Mouse (Mus musculus) megakaryocyte, embryonic 14.5 days (primary cell): ENCODE measurements around the gene Rhd. TPM values are rescaled to one million over a fixed set of nuclear protein-coding genes. Genes with fewer than 3 reads are reported as not detected.

Experiments used
- H3K27me3 ChIP-seq: replicated peaks from 2 replicates; pipeline ENCODE3; 2012; ENCODE audit warnings: inconsistent platforms
- H3K36me3 ChIP-seq: replicated peaks from 2 replicates; pipeline ENCODE3; 2012; ENCODE audit warnings: low read length, inconsistent platforms, mixed read lengths
- H3K4me1 ChIP-seq: 2 replicates; pipeline ENCODE4 v1.6.1; 2012; ENCODE audit warnings: inconsistent platforms
- H3K4me3 ChIP-seq: replicated peaks from 2 replicates; pipeline ENCODE3; 2012; ENCODE audit warnings: moderate library complexity, mild to moderate bottlenecking, inconsistent platforms
- H3K9me3 ChIP-seq: 2 replicates; pipeline ENCODE4 v1.6.1; 2012; ENCODE audit warnings: inconsistent platforms
- FLI1 ChIP-seq: IDR thresholded peaks from 2 replicates; pipeline ENCODE4 v1.6.1; 2012; ENCODE audit warnings: low read length, inconsistent platforms, mixed read lengths
- GATA1 ChIP-seq: IDR thresholded peaks from 3 replicates; pipeline ENCODE4 v1.6.1; 2012; ENCODE audit warnings: mixed read lengths, low read length, inconsistent platforms, borderline replicate concordance
- polyA plus RNA-seq: library from polyadenylated mRNA; stranded (reverse); fragments of >175 nt; gene quantifications from 2 replicates; pipeline ENCODE4 v1.2.3, GENCODE M21; 2012; ENCODE audit warnings: low replicate concordance; ENCODE audit not compliant: insufficient read depth

Gene Rhd
- polyA plus RNA-seq, 1 experiment, result not detected

GRCm38 (mm10) chr4:134840231-134840630 is 24.1 kb upstream of the Rhd start:
- no peaks in the 10 kb centered on the region for H3K9me3 ChIP-seq
- no peaks in the 10 kb centered on the region for H3K27me3 ChIP-seq
- H3K4me3 ChIP-seq, result no peak overlapping the region
- H3K36me3 ChIP-seq, result peaks cover 39% of the 10 kb centered on the region
- H3K4me1 ChIP-seq, result peaks cover 39% of the 10 kb centered on the region
- TF ChIP-seq FLI1 (no peak), GATA1 (no peak)

DNA sequence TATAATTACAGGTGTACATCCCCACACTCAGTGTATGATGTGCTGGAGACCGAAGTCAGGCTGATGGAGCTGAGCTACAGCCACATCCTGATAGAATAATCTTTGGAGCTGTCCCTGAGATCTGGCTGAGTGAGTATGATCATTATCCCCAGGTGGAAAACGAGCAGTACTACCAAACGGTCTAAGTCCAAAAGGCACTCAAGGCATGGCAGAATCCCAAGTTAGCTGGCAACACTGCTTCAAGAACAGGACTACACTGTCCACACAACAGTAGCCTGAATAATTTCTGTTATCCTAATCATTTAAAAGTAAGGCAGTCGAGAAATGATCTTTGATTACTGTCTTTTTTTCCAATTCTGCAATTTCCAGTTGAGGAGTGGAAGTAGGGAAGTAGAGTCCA is 20.8 kb upstream of the Rhd start:
- Histone ChIP-seq H3K27me3 (no peaks in the 10 kb centered on the region), H3K36me3 (peaks cover 15% of the 10 kb centered on the region), H3K4me1 (peaks cover 51% of the 10 kb centered on the region), H3K4me3 (no peak overlapping the region), H3K9me3 (no peaks in the 10 kb centered on the region)
- TF ChIP-seq GATA1 (no peak), FLI1 (no peak)

DNA sequence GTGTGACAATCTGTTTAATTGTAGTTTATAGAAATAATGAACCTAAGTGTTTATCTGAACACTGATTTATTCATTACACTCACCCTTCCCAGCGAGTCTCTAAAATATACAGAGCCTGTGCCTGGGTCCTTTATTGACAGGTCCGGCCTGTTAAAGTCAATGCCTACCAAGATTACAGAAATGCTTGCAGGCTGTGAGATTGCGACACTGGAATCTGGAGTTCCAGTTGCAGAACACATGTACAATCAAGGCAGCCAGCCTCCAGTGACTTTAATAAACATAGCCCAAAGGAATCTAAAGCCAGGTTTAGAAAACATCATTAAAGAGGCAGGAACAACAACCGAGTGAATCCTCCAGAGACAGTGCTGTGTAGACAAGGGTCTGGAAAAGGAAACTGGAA is 16.7 kb upstream of the Rhd start:
- H3K27me3 ChIP-seq, result no peaks in the 10 kb centered on the region
- H3K4me1 ChIP-seq, result peaks cover 52% of the 10 kb centered on the region
- no peak for TF ChIP-seq FLI1
- TF ChIP-seq GATA1, result no peak

DNA sequence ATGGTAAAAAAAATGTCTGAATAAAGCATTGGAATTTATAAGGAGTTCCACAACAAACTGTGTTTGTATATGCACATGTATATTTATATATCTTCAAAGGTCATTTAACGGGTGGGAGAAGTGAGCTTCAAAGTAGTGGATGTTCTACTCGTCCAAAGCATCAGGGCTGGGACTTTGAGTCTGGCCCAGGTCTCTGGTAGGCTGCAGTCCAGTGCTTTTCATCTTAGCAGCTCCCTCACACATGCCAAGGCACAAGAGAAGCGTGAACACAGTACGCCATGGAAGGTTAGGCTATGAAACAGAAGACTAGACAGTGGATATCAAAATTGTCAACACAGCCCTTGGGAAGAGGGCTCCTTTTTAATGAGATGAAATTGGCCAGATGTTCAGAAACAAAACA is 13.8 kb upstream of the Rhd start:
- Histone ChIP-seq H3K4me3 (no peak overlapping the region), H3K36me3 (peaks cover 4% of the 10 kb centered on the region), H3K9me3 (no peaks in the 10 kb centered on the region), H3K27me3 (peaks cover 8% of the 10 kb centered on the region), H3K4me1 (peaks cover 51% of the 10 kb centered on the region)
- TF ChIP-seq FLI1, result no peak
- no peak for TF ChIP-seq GATA1

More for the DNA sequence above, 16.7 kb upstream of the Rhd start:
- H3K4me3 ChIP-seq, result no peak overlapping the region
- peaks cover 11% of the 10 kb centered on the region for H3K36me3 ChIP-seq
- H3K9me3 ChIP-seq, result no peaks in the 10 kb centered on the region

DNA sequence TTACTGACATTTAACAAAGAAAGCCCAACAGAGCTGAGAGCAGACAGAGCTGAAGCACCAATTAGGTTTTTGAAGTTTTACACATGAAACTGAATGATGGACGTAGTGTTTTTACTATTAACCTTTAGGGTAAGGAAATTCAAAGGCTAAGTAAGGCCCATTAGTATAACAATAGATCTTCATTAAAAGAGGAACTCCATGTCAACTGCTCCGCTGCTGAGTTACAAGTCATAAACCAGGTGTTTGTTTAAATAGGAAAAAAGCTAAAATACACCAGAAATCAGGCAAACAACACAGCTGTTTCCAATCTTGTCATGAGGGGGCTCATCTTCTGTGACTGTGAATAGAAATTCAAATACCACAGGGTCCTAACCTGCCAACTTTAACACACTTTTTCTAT is 13.1 kb upstream of the Rhd start:
- Histone ChIP-seq H3K4me1 (peaks cover 55% of the 10 kb centered on the region), H3K4me3 (no peak overlapping the region), H3K36me3 (peaks cover 4% of the 10 kb centered on the region), H3K27me3 (peaks cover 15% of the 10 kb centered on the region), H3K9me3 (no peaks in the 10 kb centered on the region)
- TF ChIP-seq GATA1 (no peak), FLI1 (no peak)

GRCm38 (mm10) chr4:134851876-134852275 is 12.5 kb upstream of the Rhd start:
- Histone ChIP-seq H3K36me3 (peaks cover 4% of the 10 kb centered on the region), H3K27me3 (peaks cover 20% of the 10 kb centered on the region), H3K4me1 (peaks cover 59% of the 10 kb centered on the region), H3K9me3 (no peaks in the 10 kb centered on the region), H3K4me3 (peak overlapping the region; percentile 97)
- TF ChIP-seq FLI1 (no peak), GATA1 (no peak)

- H3K4me1 ChIP-seq, result peaks cover 53% of the 10 kb centered on the region
These were observed 11.7 kb upstream of the Rhd start for GRCm38 (mm10) chr4:134852438-134853255.

GRCm38 (mm10) chr4:134853259-134853636 is 11.1 kb upstream of the Rhd start, which contains the start of gene Maco1:
TSS of gene Maco1 (minus strand) at chr4:134853345.
- Histone ChIP-seq H3K36me3 (peaks cover 4% of the 10 kb centered on the region), H3K27me3 (peaks cover 22% of the 10 kb centered on the region), H3K4me1 (peaks cover 48% of the 10 kb centered on the region), H3K4me3 (peak within 1 kb of the TSS; percentile 97), H3K9me3 (no peaks in the 10 kb centered on the region)
- TF ChIP-seq GATA1 (no peak), FLI1 (no peak)

More at GRCm38 (mm10) chr4:134852438-134853255, 11.7 kb upstream of the Rhd start:
- TF ChIP-seq FLI1 (no peak), GATA1 (no peak)
- Histone ChIP-seq H3K4me3 (peak overlapping the region; percentile 97), H3K27me3 (peaks cover 22% of the 10 kb centered on the region), H3K36me3 (peaks cover 4% of the 10 kb centered on the region), H3K9me3 (no peaks in the 10 kb centered on the region)

DNA sequence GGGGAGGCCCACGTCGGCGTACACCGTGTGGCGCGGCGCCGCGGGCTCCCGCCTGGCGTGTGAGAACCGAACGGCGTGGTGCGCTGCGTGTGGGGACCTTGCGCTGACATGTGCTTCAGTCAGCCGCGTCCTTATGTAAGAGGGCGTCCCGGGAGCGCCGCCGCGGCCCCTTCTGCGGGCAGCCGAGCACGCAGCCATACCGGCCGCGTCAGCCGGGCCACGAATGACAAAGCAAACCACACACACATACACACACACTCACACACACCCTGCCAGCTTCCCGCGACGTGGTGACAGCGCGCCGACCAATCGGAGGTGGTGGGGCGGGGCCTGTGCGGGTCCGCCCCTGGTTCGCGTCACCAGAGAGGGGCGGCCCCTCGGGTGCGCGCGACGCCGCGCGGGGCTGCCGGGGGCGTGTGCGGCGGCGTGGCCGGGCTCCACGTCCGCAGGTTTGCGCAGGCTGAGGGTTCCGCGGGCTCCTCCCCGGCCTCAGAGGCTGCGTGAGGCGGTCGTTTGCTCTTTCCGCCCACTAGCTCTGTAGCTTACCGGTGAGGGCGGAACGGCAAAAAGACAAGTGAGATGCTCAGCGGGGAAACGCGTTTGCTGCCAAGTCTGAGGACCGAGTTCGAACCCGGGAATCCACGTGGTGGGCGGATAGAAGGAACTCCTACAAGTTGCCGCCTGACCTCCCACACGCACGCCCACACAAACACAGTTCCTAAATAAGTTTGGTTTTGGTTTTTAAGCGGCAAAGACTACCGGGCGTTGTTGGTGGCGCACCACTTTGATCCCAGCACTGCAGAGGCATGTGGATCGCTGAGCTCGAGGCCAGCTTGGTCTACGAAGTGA is 10.5 kb upstream of the Rhd start:
- H3K9me3 ChIP-seq, result no peaks in the 10 kb centered on the region
- peaks cover 4% of the 10 kb centered on the region for H3K36me3 ChIP-seq
- H3K27me3 ChIP-seq, result peaks cover 22% of the 10 kb centered on the region
- peak overlapping the region; percentile 97 for H3K4me3 ChIP-seq
- H3K4me1 ChIP-seq, result peaks cover 46% of the 10 kb centered on the region
- TF ChIP-seq FLI1 (no peak), GATA1 (no peak)

GRCm38 (mm10) chr4:134855371-134855770 is 9.0 kb upstream of the Rhd start:
- Histone ChIP-seq H3K9me3 (no peaks in the 10 kb centered on the region), H3K27me3 (peaks cover 31% of the 10 kb centered on the region), H3K4me3 (no peak overlapping the region), H3K36me3 (no peaks in the 10 kb centered on the region), H3K4me1 (peaks cover 49% of the 10 kb centered on the region)
- TF ChIP-seq FLI1 (no peak), GATA1 (no peak)
